Mouse (Mus musculus): ENCODE data around the gene Maco1. TPM values are rescaled to one million over a fixed set of nuclear protein-coding genes. Genes with fewer than 3 reads are reported as not detected.

Gene Maco1
- polyA plus RNA-seq (2011; ENCODE audit: insufficient read length, low read depth, missing spikeins), result 38.6 and 42.3 TPM in 2 replicates

DNA sequence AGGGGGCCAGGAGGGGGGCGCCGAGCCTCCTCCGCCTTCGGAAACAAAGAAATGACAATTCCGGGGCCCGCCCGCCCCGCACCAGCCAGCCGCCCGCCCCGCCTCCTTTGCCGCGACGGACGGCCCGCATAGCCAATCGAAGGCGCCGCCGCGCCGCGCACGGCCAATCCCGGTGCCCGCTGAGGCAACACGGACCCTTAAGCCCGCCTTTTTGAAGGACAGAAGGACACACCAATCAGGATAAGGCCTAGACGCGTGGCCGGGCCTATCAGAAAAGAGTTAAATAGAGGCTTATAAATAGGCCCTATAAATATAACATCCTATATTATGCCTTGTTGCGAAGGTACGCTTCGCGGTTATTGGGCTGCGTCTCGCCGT, at the start of gene Maco1:
Gene Maco1 (minus strand): TSS at position 87 of the 378 bp plus-strand sequence.
- TF ChIP-seq POLR2A (IDR thresholded peaks at IDR 0.05; ENCODE audit: low read depth, low read length) (no peak), CTCF (IDR thresholded peaks at IDR 0.05; ENCODE audit: borderline replicate concordance, insufficient read depth, low read length) (no peak)
- H3K27ac ChIP-seq (ENCODE audit: insufficient read depth, low read length), result peak within 1 kb of the TSS; percentile 43; the same call in 1 of the 2 replicates
- no peaks in the 10 kb centered on the region for H3K4me1 ChIP-seq (ENCODE audit: control insufficient read depth, insufficient read depth, low read length)
- peak within 1 kb of the TSS; percentile 93 for H3K4me3 ChIP-seq (ENCODE audit: insufficient read depth, low read length)

DNA sequence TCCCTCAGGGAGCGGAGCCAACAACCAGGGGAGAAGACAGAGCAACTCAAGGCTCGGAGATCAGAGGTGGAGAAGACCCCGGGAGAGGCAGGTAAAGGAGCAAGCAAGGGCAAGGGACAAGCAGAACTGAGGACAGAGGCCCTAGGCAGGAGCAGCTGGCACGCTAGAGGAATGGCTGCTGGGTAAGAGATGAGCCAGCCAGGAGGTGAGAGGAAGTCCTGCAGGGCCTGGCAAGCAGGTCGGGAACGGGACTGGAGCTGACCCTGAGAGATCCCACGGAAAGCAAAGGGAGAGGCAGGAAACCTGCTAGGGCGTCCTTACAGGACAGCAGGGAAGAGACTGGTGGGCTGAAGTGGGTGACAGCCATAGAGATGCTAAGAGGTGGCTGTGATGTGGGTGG, 48.0 kb upstream of the Maco1 start:
- Histone ChIP-seq H3K27ac (ENCODE audit: insufficient read depth, low read length) (no peak overlapping the region), H3K4me1 (ENCODE audit: control insufficient read depth, insufficient read depth, low read length) (no peaks in the 10 kb centered on the region), H3K4me3 (ENCODE audit: insufficient read depth, low read length) (no peak overlapping the region)
- TF ChIP-seq POLR2A (IDR thresholded peaks at IDR 0.05; ENCODE audit: low read depth, low read length), result no peak
- no peak for TF ChIP-seq CTCF (IDR thresholded peaks at IDR 0.05; ENCODE audit: borderline replicate concordance, insufficient read depth, low read length)

DNA sequence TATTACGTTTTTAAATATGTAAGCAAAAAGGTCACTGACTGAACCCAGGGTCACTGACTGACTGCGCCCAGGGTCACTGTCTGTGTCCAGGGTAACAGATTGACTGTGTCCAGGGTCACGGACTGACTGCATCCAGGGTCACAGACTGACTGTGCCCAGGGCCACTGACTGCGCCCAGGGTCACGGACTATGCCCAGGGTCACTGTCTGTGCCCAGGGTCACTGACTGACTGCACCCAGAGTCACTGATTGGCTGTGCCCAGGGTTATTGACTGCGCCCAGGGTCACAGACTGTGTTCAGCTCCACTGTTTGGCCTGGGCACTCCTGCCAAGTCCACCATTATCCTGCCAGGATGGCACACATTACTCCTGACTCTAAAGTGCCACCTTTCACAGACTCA, 44.1 kb upstream of the Maco1 start:
- Histone ChIP-seq H3K4me3 (ENCODE audit: insufficient read depth, low read length) (no peak overlapping the region), H3K4me1 (ENCODE audit: control insufficient read depth, insufficient read depth, low read length) (no peaks in the 10 kb centered on the region), H3K27ac (ENCODE audit: insufficient read depth, low read length) (no peak overlapping the region)
- TF ChIP-seq CTCF (IDR thresholded peaks at IDR 0.05; ENCODE audit: borderline replicate concordance, insufficient read depth, low read length) (no peak), POLR2A (IDR thresholded peaks at IDR 0.05; ENCODE audit: low read depth, low read length) (no peak)

DNA sequence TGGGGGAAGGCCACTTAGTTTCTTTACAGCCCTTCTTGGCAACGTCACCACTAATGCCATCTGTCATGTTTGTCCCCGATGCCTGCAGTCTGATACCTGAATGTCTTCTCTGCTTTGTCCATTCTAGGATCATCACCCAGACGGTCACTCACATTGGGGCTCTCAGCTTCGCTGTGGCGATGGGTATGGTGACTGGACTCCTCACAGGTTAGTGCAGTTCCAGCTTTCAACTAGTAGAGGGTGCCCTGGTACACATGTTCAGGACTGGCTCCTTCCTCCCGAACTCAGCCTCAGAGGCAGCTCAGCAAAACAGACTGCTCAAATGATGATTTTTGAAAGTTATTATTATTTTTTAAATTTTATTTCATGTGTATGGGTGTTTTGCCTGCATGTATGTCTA, 39.0 kb upstream of the Maco1 start:
- H3K4me1 ChIP-seq (ENCODE audit: control insufficient read depth, insufficient read depth, low read length), result no peaks in the 10 kb centered on the region
- H3K27ac ChIP-seq (ENCODE audit: insufficient read depth, low read length), result no peak overlapping the region
- TF ChIP-seq CTCF (IDR thresholded peaks at IDR 0.05; ENCODE audit: borderline replicate concordance, insufficient read depth, low read length), result no peak
- no peak for TF ChIP-seq POLR2A (IDR thresholded peaks at IDR 0.05; ENCODE audit: low read depth, low read length)
- no peak overlapping the region for H3K4me3 ChIP-seq (ENCODE audit: insufficient read depth, low read length)

DNA sequence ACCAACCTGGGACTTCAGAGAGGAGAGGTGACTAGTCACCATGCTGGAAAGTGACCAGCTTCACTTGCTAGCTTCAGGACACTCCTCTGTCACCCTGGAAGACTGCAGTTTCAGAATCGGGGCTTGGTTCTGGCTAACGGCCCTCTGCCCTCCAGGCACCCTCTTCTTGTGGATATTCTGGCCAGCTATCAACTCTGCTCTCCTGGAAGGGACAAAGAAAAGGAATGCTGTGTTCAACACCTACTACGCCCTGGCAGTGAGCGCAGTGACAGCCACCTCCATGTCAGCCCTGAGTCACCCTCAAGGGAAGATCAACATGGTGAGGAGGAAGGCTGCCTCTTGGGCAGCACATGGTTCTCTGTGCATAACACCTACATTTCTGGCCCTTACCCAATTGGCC, 31.2 kb upstream of the Maco1 start:
- Histone ChIP-seq H3K4me3 (ENCODE audit: insufficient read depth, low read length) (no peak overlapping the region), H3K27ac (ENCODE audit: insufficient read depth, low read length) (no peak overlapping the region), H3K4me1 (ENCODE audit: control insufficient read depth, insufficient read depth, low read length) (no peaks in the 10 kb centered on the region)
- TF ChIP-seq CTCF (IDR thresholded peaks at IDR 0.05; ENCODE audit: borderline replicate concordance, insufficient read depth, low read length) (no peak), POLR2A (IDR thresholded peaks at IDR 0.05; ENCODE audit: low read depth, low read length) (no peak)

DNA sequence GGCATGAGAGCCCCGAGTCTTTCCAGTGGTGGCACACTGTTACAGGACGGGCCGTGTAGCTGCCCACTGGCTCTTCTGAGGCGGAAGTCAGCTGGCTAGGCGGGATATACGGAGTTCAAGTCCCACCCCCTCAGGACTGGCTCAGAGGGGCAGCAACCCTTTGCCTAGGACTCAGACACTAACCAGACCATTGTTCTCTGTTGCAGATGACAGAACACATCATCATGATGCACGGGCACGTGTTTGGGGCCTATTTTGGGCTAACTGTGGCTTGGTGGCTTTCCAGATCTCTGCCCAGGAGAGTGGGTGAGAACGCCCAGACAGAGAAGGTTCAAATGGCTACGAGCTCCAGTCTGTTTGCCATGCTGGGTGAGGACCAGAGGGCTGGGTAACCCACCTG, 30.7 kb upstream of the Maco1 start:
- no peak overlapping the region for H3K4me3 ChIP-seq (ENCODE audit: insufficient read depth, low read length)
- TF ChIP-seq POLR2A (IDR thresholded peaks at IDR 0.05; ENCODE audit: low read depth, low read length) (no peak), CTCF (IDR thresholded peaks at IDR 0.05; ENCODE audit: borderline replicate concordance, insufficient read depth, low read length) (no peak)
- no peaks in the 10 kb centered on the region for H3K4me1 ChIP-seq (ENCODE audit: control insufficient read depth, insufficient read depth, low read length)
- H3K27ac ChIP-seq (ENCODE audit: insufficient read depth, low read length), result no peak overlapping the region

DNA sequence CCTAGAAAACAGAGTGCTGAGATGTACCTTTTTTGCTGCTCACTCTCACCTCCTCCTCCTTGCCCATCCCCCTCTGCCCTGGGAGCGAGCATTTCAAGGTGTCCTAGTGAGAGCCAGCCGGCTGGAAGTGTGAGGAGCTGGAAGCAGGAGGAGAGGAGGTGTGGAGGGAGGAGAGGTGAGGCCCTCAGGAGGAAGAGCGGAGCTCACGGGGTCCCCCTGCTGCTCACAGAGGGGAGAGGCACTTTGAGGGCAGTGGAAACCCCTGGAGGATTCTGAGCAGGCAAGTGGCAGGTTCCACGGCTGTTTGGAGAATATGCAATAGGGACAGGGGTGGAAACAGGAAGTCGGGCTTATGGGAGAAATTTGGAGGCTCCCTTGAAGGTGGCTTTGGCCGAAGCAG, 30.1 kb upstream of the Maco1 start:
- TF ChIP-seq CTCF (IDR thresholded peaks at IDR 0.05; ENCODE audit: borderline replicate concordance, insufficient read depth, low read length) (peak; percentile 47; the same call in 1 of the 2 replicates), POLR2A (IDR thresholded peaks at IDR 0.05; ENCODE audit: low read depth, low read length) (no peak)
- Histone ChIP-seq H3K27ac (ENCODE audit: insufficient read depth, low read length) (no peak overlapping the region), H3K4me3 (ENCODE audit: insufficient read depth, low read length) (no peak overlapping the region), H3K4me1 (ENCODE audit: control insufficient read depth, insufficient read depth, low read length) (no peaks in the 10 kb centered on the region)

DNA sequence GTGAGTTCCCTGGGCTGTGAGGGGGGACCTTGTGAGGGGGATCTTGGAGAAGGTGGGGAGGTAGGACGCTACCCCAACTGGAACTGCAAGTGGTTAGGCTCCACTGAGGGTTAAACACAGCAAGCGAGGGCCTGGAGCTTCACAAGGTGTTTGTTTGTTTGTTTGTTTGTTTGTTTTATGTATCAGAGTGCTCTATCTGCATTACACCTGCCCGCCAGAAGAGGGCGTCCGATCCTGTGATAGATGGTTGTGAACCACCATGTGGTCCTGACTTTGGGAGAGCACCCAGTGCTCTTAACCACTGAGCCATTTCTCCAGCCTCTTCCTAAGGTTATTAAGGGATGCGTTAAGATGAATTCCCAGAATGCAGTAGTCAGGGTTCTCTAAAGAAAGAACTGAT, 26.9 kb upstream of the Maco1 start:
- no peak overlapping the region for H3K4me3 ChIP-seq (ENCODE audit: insufficient read depth, low read length)
- no peaks in the 10 kb centered on the region for H3K4me1 ChIP-seq (ENCODE audit: control insufficient read depth, insufficient read depth, low read length)
- H3K27ac ChIP-seq (ENCODE audit: insufficient read depth, low read length), result no peak overlapping the region
- TF ChIP-seq POLR2A (IDR thresholded peaks at IDR 0.05; ENCODE audit: low read depth, low read length) (no peak), CTCF (IDR thresholded peaks at IDR 0.05; ENCODE audit: borderline replicate concordance, insufficient read depth, low read length) (peak; percentile 28; the same call in 1 of the 2 replicates)

DNA sequence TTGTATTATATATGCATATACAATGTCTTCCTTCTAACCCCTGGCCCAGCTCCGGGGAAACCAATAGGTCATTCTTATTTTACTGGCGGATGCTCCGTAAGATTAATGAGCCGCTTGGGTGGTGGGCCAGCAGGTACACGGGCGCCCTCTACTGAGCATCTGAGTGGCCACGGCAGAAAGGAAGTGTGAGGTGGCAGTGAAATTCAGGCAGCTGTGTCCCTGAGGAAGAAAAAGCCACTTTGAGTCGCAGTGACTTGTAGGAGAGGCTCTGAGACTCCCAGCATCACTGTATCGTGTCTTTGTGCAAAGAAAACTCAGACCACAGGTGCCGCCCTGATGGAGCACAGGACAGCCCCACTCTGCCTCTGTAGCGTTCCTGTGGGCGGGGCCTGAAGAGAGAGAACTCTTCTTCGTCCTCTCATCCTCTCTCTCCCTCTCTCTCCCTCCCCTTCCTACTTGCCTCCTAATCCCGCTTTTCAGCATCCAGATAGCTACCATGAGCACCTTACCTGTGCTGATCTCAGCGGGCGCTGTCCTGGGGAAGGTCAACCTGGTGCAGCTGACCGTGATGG, 26.4 kb upstream of the Maco1 start:
- H3K4me3 ChIP-seq (ENCODE audit: insufficient read depth, low read length), result peak overlapping the region; percentile 41
- TF ChIP-seq CTCF (IDR thresholded peaks at IDR 0.05; ENCODE audit: borderline replicate concordance, insufficient read depth, low read length) (peak; percentile 86), POLR2A (IDR thresholded peaks at IDR 0.05; ENCODE audit: low read depth, low read length) (no peak)
- H3K4me1 ChIP-seq (ENCODE audit: control insufficient read depth, insufficient read depth, low read length), result no peaks in the 10 kb centered on the region
- H3K27ac ChIP-seq (ENCODE audit: insufficient read depth, low read length), result no peak overlapping the region

DNA sequence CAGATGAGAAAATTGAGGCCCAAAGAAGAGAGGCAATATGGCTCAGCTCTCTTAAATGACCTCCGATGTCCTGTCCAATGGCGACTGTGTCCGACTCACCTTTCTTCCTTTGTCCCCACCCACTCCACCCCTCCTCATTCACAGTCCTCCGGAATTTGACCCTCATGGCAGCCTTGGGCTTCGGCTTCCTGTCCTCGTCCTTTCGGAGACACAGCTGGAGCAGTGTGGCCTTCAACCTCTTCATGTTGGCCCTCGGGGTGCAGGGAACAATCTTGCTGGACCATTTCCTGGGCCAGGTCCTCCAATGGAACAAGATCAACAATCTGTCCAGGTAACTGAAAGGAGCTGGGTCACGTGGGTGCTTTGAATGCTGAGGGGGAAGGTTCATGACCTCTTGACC, 23.0 kb upstream of the Maco1 start:
- no peak overlapping the region for H3K4me3 ChIP-seq (ENCODE audit: insufficient read depth, low read length)
- no peaks in the 10 kb centered on the region for H3K4me1 ChIP-seq (ENCODE audit: control insufficient read depth, insufficient read depth, low read length)
- no peak overlapping the region for H3K27ac ChIP-seq (ENCODE audit: insufficient read depth, low read length)
- no peak for TF ChIP-seq POLR2A (IDR thresholded peaks at IDR 0.05; ENCODE audit: low read depth, low read length)
- TF ChIP-seq CTCF (IDR thresholded peaks at IDR 0.05; ENCODE audit: borderline replicate concordance, insufficient read depth, low read length), result no peak

All from embryonic fibroblast, embryonic 13.5 days (primary cell).